Mouse (Mus musculus) stomach, embryonic 14.5 days (tissue): ENCODE measurements around the gene Zfp383. TPM values are rescaled to one million over a fixed set of nuclear protein-coding genes. Genes with fewer than 3 reads are reported as not detected.

ENCODE experiments used
- ATAC-seq: fragments of 200-750 bp; cut with Nextera tagmentation; 2 replicates; pipeline ENCODE4 v1.8.0; 2017; ENCODE audit warnings: low read depth, moderate TSS enrichment; ENCODE audit not compliant: insufficient number of reproducible peaks, insufficient read depth, low FRiP score
- H3K27ac ChIP-seq: fragments of 300-500 bp; sonication (generic); 2 replicates; pipeline ENCODE4 v1.5.1; 2014; ENCODE audit warnings: mild to moderate bottlenecking, low read length, moderate library complexity, mixed read lengths
- H3K27me3 ChIP-seq: fragments of 300-500 bp; sonication (generic); 2 replicates; pipeline ENCODE4 v1.6.1; 2014; ENCODE audit warnings: low read length, control low read depth, mixed read lengths; ENCODE audit not compliant: control insufficient read depth, insufficient read depth
- H3K36me3 ChIP-seq: fragments of 300-500 bp; sonication (generic); 2 replicates; pipeline ENCODE4 v1.6.1; 2014; ENCODE audit warnings: mild to moderate bottlenecking, control low read depth, low read length, moderate library complexity, mixed read lengths; ENCODE audit not compliant: control insufficient read depth, insufficient read depth
- H3K4me1 ChIP-seq: fragments of 300-500 bp; sonication (generic); 2 replicates; pipeline ENCODE4 v1.6.1; 2014; ENCODE audit warnings: low read length, control low read depth, mixed read lengths; ENCODE audit not compliant: control insufficient read depth, insufficient read depth
- H3K4me2 ChIP-seq: fragments of 300-500 bp; sonication (generic); replicated peaks from 2 replicates; pipeline ENCODE4 v1.6.1; 2014; ENCODE audit warnings: low read depth, low read length, control low read depth
- H3K4me3 ChIP-seq: fragments of 300-500 bp; sonication (generic); 2 replicates; pipeline ENCODE4 v1.5.1; 2014; ENCODE audit warnings: low read depth, low read length, control low read depth
- H3K9ac ChIP-seq: fragments of 300-500 bp; sonication (generic); replicated peaks from 2 replicates; pipeline ENCODE4 v1.6.1; 2014; ENCODE audit warnings: low read depth, mild to moderate bottlenecking, control low read depth, low read length, moderate library complexity, mixed read lengths
- H3K9me3 ChIP-seq: fragments of 300-500 bp; sonication (generic); 2 replicates; pipeline ENCODE4 v1.6.1; 2016; ENCODE audit warnings: low read depth, low read length, control low read depth; ENCODE audit not compliant: control insufficient read depth
- WGBS: fragments of 180-500 bp; shearing (Covaris S2); extraction: QIAGEN DNeasy Blood & Tissue Kit; methylation state at CpG from one replicate; pipeline ENCODE4 v1.1.7; 2014; 5-methylcytosine and 5-hydroxymethylcytosine counted together
- polyA plus RNA-seq: library from polyadenylated mRNA; unstranded; fragments of >200 nt; fragmentation: Nextera tagmentation; extraction: Ambion mirVana; gene quantifications from 2 replicates; pipeline ENCODE4 v1.2.1, GENCODE M21; 2014

The Zfp383 gene
- polyA plus RNA-seq, 1 experiment from 2014 or later: 6.7 TPM

- Histone ChIP-seq H3K4me1 (no peaks in the 10 kb centered on the region), H3K4me2 (no peak overlapping the region), H3K9me3 (no peaks in the 10 kb centered on the region), H3K36me3 (peaks cover 31% of the 10 kb centered on the region), H3K9ac (no peak overlapping the region), H3K27ac (no peak overlapping the region), H3K27me3 (no peaks in the 10 kb centered on the region), H3K4me3 (no peak overlapping the region)
- no peak for ATAC-seq
- WGBS: 51% methylated on average over 6 of the region's 6 CpGs
These were observed 9.5 kb downstream of the Zfp383 start for GRCm38 (mm10) chr7:29917371-29918061.

GRCm38 (mm10) chr7:29918062-29918453, 10.0 kb downstream of the Zfp383 start:
- no peak overlapping the region for H3K9ac ChIP-seq
- no peaks in the 10 kb centered on the region for H3K9me3 ChIP-seq
- no peak overlapping the region for H3K4me2 ChIP-seq
- no peaks in the 10 kb centered on the region for H3K4me1 ChIP-seq
- 89% methylated on average over 4 of the region's 4 CpGs for WGBS
- no peak overlapping the region for H3K4me3 ChIP-seq
- H3K27me3 ChIP-seq: no peaks in the 10 kb centered on the region
- peaks cover 28% of the 10 kb centered on the region for H3K36me3 ChIP-seq
- ATAC-seq: no peak
- no peak overlapping the region for H3K27ac ChIP-seq

- Histone ChIP-seq H3K27me3 (no peaks in the 10 kb centered on the region), H3K4me3 (no peak overlapping the region), H3K9me3 (no peaks in the 10 kb centered on the region), H3K4me1 (no peaks in the 10 kb centered on the region), H3K27ac (no peak overlapping the region), H3K9ac (no peak overlapping the region), H3K36me3 (no peaks in the 10 kb centered on the region), H3K4me2 (no peak overlapping the region)
- 65% methylated on average over 6 of the region's 6 CpGs for WGBS
- no peak for ATAC-seq
These were observed 13.5 kb downstream of the Zfp383 start for GRCm38 (mm10) chr7:29921439-29922093.

GRCm38 (mm10) chr7:29922780-29923179, 14.8 kb downstream of the Zfp383 start:
- H3K36me3 ChIP-seq: no peaks in the 10 kb centered on the region
- no peak overlapping the region for H3K4me3 ChIP-seq
- no peak overlapping the region for H3K9ac ChIP-seq
- ATAC-seq: no peak
- no peak overlapping the region for H3K27ac ChIP-seq
- H3K9me3 ChIP-seq: no peaks in the 10 kb centered on the region
- H3K27me3 ChIP-seq: no peaks in the 10 kb centered on the region
- no peaks in the 10 kb centered on the region for H3K4me1 ChIP-seq
- H3K4me2 ChIP-seq: no peak overlapping the region
- WGBS: 61% methylated on average over 2 of the region's 2 CpGs

GRCm38 (mm10) chr7:29938856-29939255, 30.8 kb downstream of the Zfp383 start:
- Histone ChIP-seq H3K9me3 (no peaks in the 10 kb centered on the region), H3K4me3 (no peak overlapping the region), H3K36me3 (peaks cover 23% of the 10 kb centered on the region), H3K27ac (no peak overlapping the region), H3K9ac (no peak overlapping the region), H3K4me1 (no peaks in the 10 kb centered on the region), H3K4me2 (no peak overlapping the region), H3K27me3 (no peaks in the 10 kb centered on the region)
- 89% methylated on average over 6 of the region's 6 CpGs for WGBS
- no peak for ATAC-seq

GRCm38 (mm10) chr7:29941027-29941426, 33.0 kb downstream of the Zfp383 start:
- H3K4me3 ChIP-seq: no peak overlapping the region
- no peak overlapping the region for H3K4me2 ChIP-seq
- H3K9ac ChIP-seq: no peak overlapping the region
- 88% methylated on average over 11 of the region's 11 CpGs for WGBS
- no peaks in the 10 kb centered on the region for H3K27me3 ChIP-seq
- no peaks in the 10 kb centered on the region for H3K4me1 ChIP-seq
- H3K27ac ChIP-seq: no peak overlapping the region
- H3K9me3 ChIP-seq: no peaks in the 10 kb centered on the region
- ATAC-seq: no peak
- H3K36me3 ChIP-seq: peaks cover 10% of the 10 kb centered on the region

GRCm38 (mm10) chr7:29942740-29943139, 34.7 kb downstream of the Zfp383 start:
- H3K27me3 ChIP-seq: no peaks in the 10 kb centered on the region
- no peak overlapping the region for H3K27ac ChIP-seq
- ATAC-seq: no peak
- H3K4me2 ChIP-seq: no peak overlapping the region
- H3K4me1 ChIP-seq: no peaks in the 10 kb centered on the region
- peaks cover 8% of the 10 kb centered on the region for H3K36me3 ChIP-seq
- 41% methylated on average over 2 of the region's 2 CpGs for WGBS
- no peak overlapping the region for H3K9ac ChIP-seq
- H3K4me3 ChIP-seq: no peak overlapping the region
- H3K9me3 ChIP-seq: no peaks in the 10 kb centered on the region

GRCm38 (mm10) chr7:29943720-29944119, 35.7 kb downstream of the Zfp383 start:
- 66% methylated on average over 2 of the region's 2 CpGs for WGBS
- H3K4me3 ChIP-seq: no peak overlapping the region
- no peak overlapping the region for H3K9ac ChIP-seq
- no peak for ATAC-seq
- H3K4me2 ChIP-seq: no peak overlapping the region
- H3K36me3 ChIP-seq: peaks cover 12% of the 10 kb centered on the region
- H3K27ac ChIP-seq: no peak overlapping the region
- no peaks in the 10 kb centered on the region for H3K9me3 ChIP-seq
- no peaks in the 10 kb centered on the region for H3K27me3 ChIP-seq
- no peaks in the 10 kb centered on the region for H3K4me1 ChIP-seq
